Mouse (Mus musculus): ENCODE measurements around the gene Gfm1. TPM values are rescaled to one million over a fixed set of nuclear protein-coding genes. Genes with fewer than 3 reads are reported as not detected.

The Gfm1 gene
- polyA plus RNA-seq, 1 experiment, result 24.2 TPM

- DNase-seq (ENCODE audit: low read depth), result no peak
- TF ChIP-seq POLR2A (IDR thresholded peaks at IDR 0.05; ENCODE audit: borderline replicate concordance, extremely low read depth, insufficient read depth, insufficient read length, poor library complexity, severe bottlenecking) (no peak), CTCF (IDR thresholded peaks at IDR 0.05; ENCODE audit: borderline replicate concordance, extremely low read depth, insufficient read depth, insufficient read length) (no peak)
These were observed 36.7 kb downstream of the Gfm1 start for GRCm38 (mm10) chr3:67466576-67466975.

GRCm38 (mm10) chr3:67467281-67467680, 37.4 kb downstream of the Gfm1 start:
- TF ChIP-seq POLR2A (IDR thresholded peaks at IDR 0.05; ENCODE audit: borderline replicate concordance, extremely low read depth, insufficient read depth, insufficient read length, poor library complexity, severe bottlenecking) (no peak), CTCF (IDR thresholded peaks at IDR 0.05; ENCODE audit: borderline replicate concordance, extremely low read depth, insufficient read depth, insufficient read length) (no peak)

GRCm38 (mm10) chr3:67471408-67472127, 41.7 kb downstream of the Gfm1 start:
- TF ChIP-seq POLR2A (IDR thresholded peaks at IDR 0.05; ENCODE audit: borderline replicate concordance, extremely low read depth, insufficient read depth, insufficient read length, poor library complexity, severe bottlenecking), result no peak
- no peak for TF ChIP-seq CTCF (IDR thresholded peaks at IDR 0.05; ENCODE audit: borderline replicate concordance, extremely low read depth, insufficient read depth, insufficient read length)
- no peak for DNase-seq (ENCODE audit: low read depth)

More at GRCm38 (mm10) chr3:67467281-67467680, 37.4 kb downstream of the Gfm1 start:
- no peak for DNase-seq (ENCODE audit: low read depth)

GRCm38 (mm10) chr3:67473438-67473837, 43.5 kb downstream of the Gfm1 start:
- no peak for TF ChIP-seq POLR2A (IDR thresholded peaks at IDR 0.05; ENCODE audit: borderline replicate concordance, extremely low read depth, insufficient read depth, insufficient read length, poor library complexity, severe bottlenecking)
- TF ChIP-seq CTCF (IDR thresholded peaks at IDR 0.05; ENCODE audit: borderline replicate concordance, extremely low read depth, insufficient read depth, insufficient read length), result no peak
- no peak for DNase-seq (ENCODE audit: low read depth)

GRCm38 (mm10) chr3:67479806-67480205, 49.9 kb downstream of the Gfm1 start:
- no peak for DNase-seq (ENCODE audit: low read depth)
- no peak for TF ChIP-seq CTCF (IDR thresholded peaks at IDR 0.05; ENCODE audit: borderline replicate concordance, extremely low read depth, insufficient read depth, insufficient read length)
- no peak for TF ChIP-seq POLR2A (IDR thresholded peaks at IDR 0.05; ENCODE audit: borderline replicate concordance, extremely low read depth, insufficient read depth, insufficient read length, poor library complexity, severe bottlenecking)

- DNase-seq (ENCODE audit: low read depth), result no peak
- TF ChIP-seq CTCF (IDR thresholded peaks at IDR 0.05; ENCODE audit: borderline replicate concordance, extremely low read depth, insufficient read depth, insufficient read length) (no peak), POLR2A (IDR thresholded peaks at IDR 0.05; ENCODE audit: borderline replicate concordance, extremely low read depth, insufficient read depth, insufficient read length, poor library complexity, severe bottlenecking) (no peak)
These were observed 52.5 kb downstream of the Gfm1 start for GRCm38 (mm10) chr3:67482400-67482799.

GRCm38 (mm10) chr3:67485233-67485632, 55.3 kb downstream of the Gfm1 start:
- TF ChIP-seq CTCF (IDR thresholded peaks at IDR 0.05; ENCODE audit: borderline replicate concordance, extremely low read depth, insufficient read depth, insufficient read length) (no peak), POLR2A (IDR thresholded peaks at IDR 0.05; ENCODE audit: borderline replicate concordance, extremely low read depth, insufficient read depth, insufficient read length, poor library complexity, severe bottlenecking) (no peak)
- no peak for DNase-seq (ENCODE audit: low read depth)

- TF ChIP-seq CTCF (IDR thresholded peaks at IDR 0.05; ENCODE audit: borderline replicate concordance, extremely low read depth, insufficient read depth, insufficient read length) (no peak), POLR2A (IDR thresholded peaks at IDR 0.05; ENCODE audit: borderline replicate concordance, extremely low read depth, insufficient read depth, insufficient read length, poor library complexity, severe bottlenecking) (no peak)
- DNase-seq (ENCODE audit: low read depth), result no peak
These were observed 60.3 kb downstream of the Gfm1 start for GRCm38 (mm10) chr3:67490156-67490555.

- TF ChIP-seq POLR2A (IDR thresholded peaks at IDR 0.05; ENCODE audit: borderline replicate concordance, extremely low read depth, insufficient read depth, insufficient read length, poor library complexity, severe bottlenecking) (no peak), CTCF (IDR thresholded peaks at IDR 0.05; ENCODE audit: borderline replicate concordance, extremely low read depth, insufficient read depth, insufficient read length) (no peak)
- DNase-seq (ENCODE audit: low read depth), result peak; percentile 8
These were observed 62.4 kb downstream of the Gfm1 start for GRCm38 (mm10) chr3:67492086-67492869.

- TF ChIP-seq CTCF (IDR thresholded peaks at IDR 0.05; ENCODE audit: borderline replicate concordance, extremely low read depth, insufficient read depth, insufficient read length) (no peak), POLR2A (IDR thresholded peaks at IDR 0.05; ENCODE audit: borderline replicate concordance, extremely low read depth, insufficient read depth, insufficient read length, poor library complexity, severe bottlenecking) (no peak)
These were observed 63.2 kb downstream of the Gfm1 start for GRCm38 (mm10) chr3:67493132-67493531.

GRCm38 (mm10) chr3:67496310-67496709, 66.4 kb downstream of the Gfm1 start:
- TF ChIP-seq POLR2A (IDR thresholded peaks at IDR 0.05; ENCODE audit: borderline replicate concordance, extremely low read depth, insufficient read depth, insufficient read length, poor library complexity, severe bottlenecking) (no peak), CTCF (IDR thresholded peaks at IDR 0.05; ENCODE audit: borderline replicate concordance, extremely low read depth, insufficient read depth, insufficient read length) (no peak)
- no peak for DNase-seq (ENCODE audit: low read depth)

More at GRCm38 (mm10) chr3:67493132-67493531, 63.2 kb downstream of the Gfm1 start:
- no peak for DNase-seq (ENCODE audit: low read depth)

Data from brain, embryonic 14.5 days (tissue).